In genomic region chr5:134275556-134275955, GRCm38 (mm10) we compare ENCODE assay signal across 10 mouse cellular contexts. TPM values are rescaled to one million over a fixed set of nuclear protein-coding genes. Genes with fewer than 3 reads are reported as not detected.
DNase-seq lines count a peak whose midpoint lies in the region; ATAC-seq and TF ChIP-seq lines count a peak whose summit lies in the region.
"Had no signal": no experiment of that assay in that cellular context is flagged by ENCODE, and none has a peak within 500 bp of the region (broad histone marks: within the 10 kb centered on the region; RNA-seq: fewer than 3 reads in every experiment).

No protein-coding gene starts in this region.

- H3K27me3 ChIP-seq in kidney, embryonic 15.5 days, result no peaks in the 10 kb centered on the region
- H3K27me3 ChIP-seq in E14TG2a.4 (ENCODE audit: insufficient read depth, low read length), result no peaks in the 10 kb centered on the region
- H3K27me3 ChIP-seq in midbrain, embryonic 15.5 days (replicated peaks), result no peaks in the 10 kb centered on the region
- H3K27me3 ChIP-seq in forebrain, embryonic 16.5 days (replicated peaks; ENCODE audit: control insufficient read depth, insufficient read depth, low read length), result no peaks in the 10 kb centered on the region
- H3K27me3 ChIP-seq: intestine, embryonic 15.5 days; liver, embryonic 15.5 days had no signal

- H3K4me1 ChIP-seq in kidney, embryonic 15.5 days, result no peaks in the 10 kb centered on the region
- peaks cover 77% of the 10 kb centered on the region for H3K4me1 ChIP-seq in E14TG2a.4 (replicated peaks; ENCODE audit: low read depth, low read length)
- H3K4me1 ChIP-seq in midbrain, embryonic 15.5 days, result no peaks in the 10 kb centered on the region
- no peaks in the 10 kb centered on the region for H3K4me1 ChIP-seq in forebrain, embryonic 16.5 days (replicated peaks; ENCODE audit: control insufficient read depth, insufficient read depth, low read length)
- H3K4me1 ChIP-seq: intestine, embryonic 15.5 days; liver, embryonic 15.5 days had no signal

- no peak overlapping the region for H3K9ac ChIP-seq in kidney, embryonic 15.5 days
- no peak overlapping the region for H3K9ac ChIP-seq in midbrain, embryonic 15.5 days
- H3K9ac ChIP-seq in forebrain, embryonic 16.5 days (replicated peaks; ENCODE audit: low read depth, low read length), result no peak overlapping the region
- H3K9ac ChIP-seq: intestine, embryonic 15.5 days; liver, embryonic 15.5 days had no signal

- 88% methylated on average over 10 of the region's 10 CpGs for WGBS in kidney, embryonic 15.5 days
- 88% methylated on average over 10 of the region's 10 CpGs for WGBS in midbrain, embryonic 15.5 days
- 84% methylated on average over 10 of the region's 10 CpGs for WGBS in forebrain, embryonic 16.5 days

- H3K9me3 ChIP-seq in kidney, embryonic 15.5 days (replicated peaks), result no peaks in the 10 kb centered on the region
- H3K9me3 ChIP-seq in E14TG2a.4 (ENCODE audit: low read length), result no peaks in the 10 kb centered on the region
- H3K9me3 ChIP-seq in midbrain, embryonic 15.5 days, result no peaks in the 10 kb centered on the region
- no peaks in the 10 kb centered on the region for H3K9me3 ChIP-seq in forebrain, embryonic 16.5 days (ENCODE audit: control insufficient read depth, low read length)
- H3K9me3 ChIP-seq: intestine, embryonic 15.5 days; liver, embryonic 15.5 days had no signal

- ATAC-seq in kidney, embryonic 15.5 days (replicated peaks; ENCODE audit: low FRiP score), result no peak
- 0 out of 2 replicates have a peak, but pooled peaks have one; percentile 20 for ATAC-seq in common myeloid progenitor, adult 5-6 weeks (replicated peaks; ENCODE audit: low read depth, poor library complexity, severe bottlenecking)
- ATAC-seq in midbrain, embryonic 15.5 days (replicated peaks), result no peak
- ATAC-seq in forebrain, embryonic 16.5 days, result no peak
- ATAC-seq: intestine, embryonic 15.5 days had no signal

- no peak overlapping the region for H3K27ac ChIP-seq in kidney, embryonic 15.5 days
- no peak overlapping the region for H3K27ac ChIP-seq in midbrain, embryonic 15.5 days
- H3K27ac ChIP-seq in forebrain, embryonic 16.5 days (ENCODE audit: low read length), result no peak overlapping the region
- H3K27ac ChIP-seq: intestine, embryonic 15.5 days; liver, embryonic 15.5 days had no signal

- H3K36me3 ChIP-seq in kidney, embryonic 15.5 days, result peaks cover 96% of the 10 kb centered on the region
- H3K36me3 ChIP-seq in E14TG2a.4 (ENCODE audit: insufficient read depth, low read length), result peaks cover 97% of the 10 kb centered on the region
- peaks cover 52% of the 10 kb centered on the region for H3K36me3 ChIP-seq in midbrain, embryonic 15.5 days (replicated peaks)
- peaks cover 29% of the 10 kb centered on the region for H3K36me3 ChIP-seq in forebrain, embryonic 16.5 days (ENCODE audit: control insufficient read depth, insufficient read depth)

- H3K4me3 ChIP-seq in kidney, embryonic 15.5 days (replicated peaks), result no peak overlapping the region
- 0 out of 2 replicates have a peak overlapping the region, but pooled peaks have one; percentile 26 for H3K4me3 ChIP-seq in E14TG2a.4 (replicated peaks; ENCODE audit: low read length)
- H3K4me3 ChIP-seq in midbrain, embryonic 15.5 days, result no peak overlapping the region
- H3K4me3 ChIP-seq in forebrain, embryonic 16.5 days (replicated peaks; ENCODE audit: low read length), result no peak overlapping the region
- H3K4me3 ChIP-seq: intestine, embryonic 15.5 days; liver, embryonic 15.5 days had no signal

- no peak overlapping the region for H3K4me2 ChIP-seq in kidney, embryonic 15.5 days
- H3K4me2 ChIP-seq in midbrain, embryonic 15.5 days, result no peak overlapping the region
- no peak overlapping the region for H3K4me2 ChIP-seq in forebrain, embryonic 16.5 days (ENCODE audit: low read length)
- H3K4me2 ChIP-seq: intestine, embryonic 15.5 days; liver, embryonic 15.5 days; midbrain, embryonic 11.5 days had no signal

- TF ChIP-seq CTCF in E14TG2a.4 (conservative IDR thresholded peaks at IDR 0.05; ENCODE audit: low read length), result no peak

- peak; percentile 38 for DNase-seq in kidney, adult 18-20 months
- DNase-seq in thymus, postnatal 0 days (ENCODE audit: low spot score), result peak; percentile 80

RNA-seq across cellular contexts. Expression of gene Gtf2i, which starts 39.0 kb away (rescaled TPM):
- 196 and 197 TPM in 2 replicates for polyA plus RNA-seq in kidney, embryonic 15.5 days (2015; fragmentation: Nextera tagmentation; extraction: Ambion mirVana)
- 82.8 and 85.3 TPM in 2 replicates for total RNA-seq in common myeloid progenitor, adult 5-6 weeks (2017)
- polyA plus RNA-seq in thymus, postnatal 0 days (2015; fragmentation: Nextera tagmentation; extraction: Ambion mirVana), result 124 and 130 TPM in 2 replicates
- 142 and 149 TPM in 2 replicates for polyA plus RNA-seq in midbrain, embryonic 15.5 days (2015; fragmentation: Nextera tagmentation; extraction: Ambion mirVana)
- 168 and 187 TPM in 2 replicates for polyA plus RNA-seq in forebrain, embryonic 16.5 days (2015; fragmentation: Nextera tagmentation; extraction: Ambion mirVana)

RNA-seq across cellular contexts. Expression of gene Ncf1, which starts 46.1 kb away (rescaled TPM):
- 3.6 and 3.7 TPM in 2 replicates for polyA plus RNA-seq in kidney, embryonic 15.5 days (2015; fragmentation: Nextera tagmentation; extraction: Ambion mirVana)
- total RNA-seq in common myeloid progenitor, adult 5-6 weeks (2017), result 52.0 and 54.0 TPM in 2 replicates
- 9.6 and 10.3 TPM in 2 replicates for polyA plus RNA-seq in thymus, postnatal 0 days (2015; fragmentation: Nextera tagmentation; extraction: Ambion mirVana)
- 3.3 and 3.4 TPM in 2 replicates for polyA plus RNA-seq in midbrain, embryonic 15.5 days (2015; fragmentation: Nextera tagmentation; extraction: Ambion mirVana)
- 1.8 and 2.7 TPM in 2 replicates for polyA plus RNA-seq in forebrain, embryonic 16.5 days (2015; fragmentation: Nextera tagmentation; extraction: Ambion mirVana)
